7 mouse cellular contexts compared by ENCODE assay signal in the genomic region with DNA sequence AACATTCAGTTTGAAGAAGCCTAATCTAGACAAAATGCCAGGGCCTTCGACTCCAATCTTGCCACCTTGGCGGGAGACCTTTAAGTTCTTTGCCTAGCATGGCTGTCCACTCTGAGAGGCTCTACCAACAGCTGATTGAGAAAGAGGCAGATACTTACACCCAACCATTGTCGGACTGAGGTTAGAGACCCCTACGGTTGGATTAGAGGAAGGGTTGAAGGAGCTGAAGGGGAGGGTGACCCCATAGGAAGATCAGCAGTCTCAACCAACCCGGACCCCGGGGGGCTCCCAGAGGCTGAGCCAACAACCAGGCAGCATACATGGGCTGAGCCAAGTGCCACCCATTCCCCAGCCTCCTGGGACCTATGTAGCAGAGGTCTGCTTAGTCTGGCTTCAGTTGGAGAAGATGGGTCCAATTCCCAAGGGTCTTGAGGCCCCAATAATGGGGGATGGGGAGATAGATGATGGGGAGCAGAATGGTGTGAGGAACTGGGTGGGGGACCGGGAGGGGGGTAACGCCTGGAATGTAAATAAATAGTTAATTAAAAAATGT. TPM values are rescaled to one million over a fixed set of nuclear protein-coding genes. Genes with fewer than 3 reads are reported as not detected.
DNase-seq lines count a peak whose midpoint lies in the region; ATAC-seq and TF ChIP-seq lines count a peak whose summit lies in the region.

No protein-coding gene starts in this region.

- TF ChIP-seq CTCF in olfactory bulb, adult 2 months (IDR thresholded peaks at IDR 0.05; ENCODE audit: insufficient read depth, low read depth, low read length), result no peak

- peak overlapping the region; percentile 73 for H3K4me2 ChIP-seq in heart, embryonic 13.5 days
- H3K4me2 ChIP-seq in limb, embryonic 12.5 days, result peak overlapping the region; percentile 65

- H3K4me1 ChIP-seq in heart, embryonic 13.5 days, result peaks cover 17% of the 10 kb centered on the region
- H3K4me1 ChIP-seq in limb, embryonic 12.5 days (replicated peaks), result peaks cover 9% of the 10 kb centered on the region; the same call in 1 of the 2 replicates
- peaks cover 5% of the 10 kb centered on the region for H3K4me1 ChIP-seq in olfactory bulb, adult 2 months (ENCODE audit: control insufficient read depth, insufficient read depth, low read length)

- H3K36me3 ChIP-seq in heart, embryonic 13.5 days, result no peaks in the 10 kb centered on the region
- H3K36me3 ChIP-seq in limb, embryonic 12.5 days, result no peaks in the 10 kb centered on the region

- H3K4me3 ChIP-seq in heart, embryonic 13.5 days, result peak overlapping the region; percentile 91
- peak overlapping the region; percentile 74 for H3K4me3 ChIP-seq in limb, embryonic 12.5 days (replicated peaks)
- peak overlapping the region; percentile 87 for H3K4me3 ChIP-seq in olfactory bulb, adult 2 months (ENCODE audit: insufficient read depth, low read depth, low read length)

- 55% methylated on average over 8 of the region's 8 CpGs for WGBS in heart, embryonic 13.5 days
- WGBS in limb, embryonic 12.5 days, result 58% methylated on average over 8 of the region's 8 CpGs
- 59% methylated on average over 8 of the region's 8 CpGs for WGBS in olfactory bulb, adult 2 months

- DNase-seq in right cerebral cortex, postnatal 25 days, result peak; percentile 10
- no peak for DNase-seq in right cerebral cortex, adult 18-20 months
- peak; percentile 46 for DNase-seq in cerebellum, adult 9-10 months
- DNase-seq in Muller cell, postnatal 12 days (ENCODE audit: inconsistent ontology term), result no peak

- peak overlapping the region; percentile 97 for H3K9ac ChIP-seq in heart, embryonic 13.5 days
- 0 out of 2 replicates have a peak overlapping the region, but pooled peaks have one; percentile 78 for H3K9ac ChIP-seq in limb, embryonic 12.5 days (replicated peaks)

- peak; percentile 31; the same call in 1 of the 2 replicates for ATAC-seq in heart, embryonic 13.5 days (ENCODE audit: extremely low read depth, insufficient number of reproducible peaks, low FRiP score, low TSS enrichment)
- ATAC-seq in limb, embryonic 12.5 days (ENCODE audit: insufficient number of reproducible peaks, insufficient read depth, low FRiP score, low TSS enrichment, low read depth), result peak; percentile 69; the same call in 1 of the 2 replicates

- no peak for TF ChIP-seq POLR2A in olfactory bulb, adult 2 months (IDR thresholded peaks at IDR 0.05; ENCODE audit: insufficient read depth, low read depth, low read length)

- H3K27me3 ChIP-seq in heart, embryonic 13.5 days (replicated peaks), result no peaks in the 10 kb centered on the region
- H3K27me3 ChIP-seq in limb, embryonic 12.5 days, result peaks cover 23% of the 10 kb centered on the region

- H3K9me3 ChIP-seq in heart, embryonic 13.5 days, result no peaks in the 10 kb centered on the region
- no peaks in the 10 kb centered on the region for H3K9me3 ChIP-seq in limb, embryonic 12.5 days

- H3K27ac ChIP-seq in heart, embryonic 13.5 days (replicated peaks), result no peak overlapping the region; the same call in 1 of the 2 replicates
- no peak overlapping the region for H3K27ac ChIP-seq in limb, embryonic 12.5 days
- no peak overlapping the region for H3K27ac ChIP-seq in olfactory bulb, adult 2 months (ENCODE audit: insufficient read depth, low read depth, low read length)

RNA-seq across cellular contexts. Expression of gene C1d, which starts 0.5 kb away (rescaled TPM):
- polyA plus RNA-seq in heart, embryonic 13.5 days (2015; fragmentation: Nextera tagmentation; extraction: Ambion mirVana), result 72.5 and 76.6 TPM in 2 replicates
- 103 and 108 TPM in 2 replicates for polyA plus RNA-seq in limb, embryonic 12.5 days (2016; fragmentation: Nextera tagmentation; extraction: Ambion mirVana)
- not detected in 2 replicates for polyA plus RNA-seq in olfactory bulb, adult 2 months (2012; ENCODE audit: insufficient read depth, insufficient read length, low replicate concordance, missing spikeins)

RNA-seq across cellular contexts. Expression of gene Pno1, which starts 45.5 kb away (rescaled TPM):
- 59.0 and 59.8 TPM in 2 replicates for polyA plus RNA-seq in heart, embryonic 13.5 days (2015; fragmentation: Nextera tagmentation; extraction: Ambion mirVana)
- 87.0 and 88.6 TPM in 2 replicates for polyA plus RNA-seq in limb, embryonic 12.5 days (2016; fragmentation: Nextera tagmentation; extraction: Ambion mirVana)
- polyA plus RNA-seq in olfactory bulb, adult 2 months (2012; ENCODE audit: insufficient read depth, insufficient read length, low replicate concordance, missing spikeins), result not detected in 2 replicates

Comparison
In these comparisons a context has a peak if more than half of its experiments do, and no peak if none do; other contexts are left out.
1. DNase-seq: peak in right cerebral cortex, postnatal 25 days (single experiment) and cerebellum, adult 9-10 months (single experiment); none in right cerebral cortex, adult 18-20 months (single experiment) and Muller cell, postnatal 12 days (single experiment).
2. RNA of gene Pno1, which starts 45.5 kb away (polyA plus RNA-seq): 87.0 to 88.6 TPM in limb, embryonic 12.5 days and 59.0 to 59.8 TPM in heart, embryonic 13.5 days; not detected in olfactory bulb, adult 2 months; every median in the first group is over 10 times any median in the second.
3. Peak in every context shown above with its lines, with median percentiles within 50 percentile points of each other: H3K4me3 ChIP-seq.